Mouse (Mus musculus) Muller cell, postnatal 12 days (primary cell): ENCODE results near the gene H2-Aa.
"Not testable (repeated sequence)": the region's sequence is repeated elsewhere in the genome, so short reads cannot be mapped to it uniquely, and the experiment has no call there.

Experiments
- DNase-seq: peaks from one replicate; pipeline ENCODE4 v3.0.0-alpha.2; 2015; ENCODE audit errors: inconsistent ontology term

The H2-Aa gene

GRCm38 (mm10) chr17:34287648-34288047, at the start of gene H2-Aa:
TSS of gene H2-Aa (minus strand) at chr17:34287823.
- DNase-seq = peak; percentile 54

- no peak for DNase-seq
Observed at GRCm38 (mm10) chr17:34331200-34331599, 43.6 kb upstream of the H2-Aa start.

- DNase-seq = no peak
Observed at GRCm38 (mm10) chr17:34329807-34330206, 42.2 kb upstream of the H2-Aa start.

- no peak for DNase-seq
Observed at GRCm38 (mm10) chr17:34326373-34326772, 38.8 kb upstream of the H2-Aa start.

- no peak for DNase-seq
Observed at GRCm38 (mm10) chr17:34325436-34325835, 37.8 kb upstream of the H2-Aa start, which contains the start of gene H2-Eb2. TSS of gene H2-Eb2 (plus strand) at chr17:34325665.

GRCm38 (mm10) chr17:34317275-34317674, 29.7 kb upstream of the H2-Aa start:
- no peak for DNase-seq

GRCm38 (mm10) chr17:34316697-34317096, 29.1 kb upstream of the H2-Aa start:
- no peak for DNase-seq

- no peak for DNase-seq
Observed at GRCm38 (mm10) chr17:34315512-34315911, 27.9 kb upstream of the H2-Aa start.

GRCm38 (mm10) chr17:34314286-34314685, 26.7 kb upstream of the H2-Aa start:
- no peak for DNase-seq

- DNase-seq = peak; percentile 30
Observed at GRCm38 (mm10) chr17:34313393-34313792, 25.8 kb upstream of the H2-Aa start.

- no peak for DNase-seq
Observed at GRCm38 (mm10) chr17:34312185-34312584, 24.6 kb upstream of the H2-Aa start.

- not testable (repeated sequence) for DNase-seq
Observed at GRCm38 (mm10) chr17:34310526-34310925, 22.9 kb upstream of the H2-Aa start.

- DNase-seq = peak; percentile 57
Observed at GRCm38 (mm10) chr17:34309683-34310385, 22.2 kb upstream of the H2-Aa start.

- DNase-seq = no peak
Observed at GRCm38 (mm10) chr17:34309225-34309624, 21.6 kb upstream of the H2-Aa start.

GRCm38 (mm10) chr17:34308161-34308560, 20.5 kb upstream of the H2-Aa start:
- DNase-seq = no peak

GRCm38 (mm10) chr17:34307216-34307615, 19.6 kb upstream of the H2-Aa start:
- DNase-seq = no peak

- DNase-seq = no peak
Observed at GRCm38 (mm10) chr17:34306407-34306806, 18.8 kb upstream of the H2-Aa start.

GRCm38 (mm10) chr17:34305380-34306030, 17.9 kb upstream of the H2-Aa start, which contains the start of gene H2-Eb1:
TSS of gene H2-Eb1 (plus strand) at chr17:34305867.
- peak; percentile 69 for DNase-seq

- peak; percentile 61 for DNase-seq
Observed at GRCm38 (mm10) chr17:34304751-34305150, 17.1 kb upstream of the H2-Aa start.

- DNase-seq = no peak
Observed at GRCm38 (mm10) chr17:34303789-34304188, 16.2 kb upstream of the H2-Aa start.

GRCm38 (mm10) chr17:34301670-34302190, 14.1 kb upstream of the H2-Aa start:
- no peak for DNase-seq

- no peak for DNase-seq
Observed at GRCm38 (mm10) chr17:34300691-34301566, 13.3 kb upstream of the H2-Aa start.
